Mouse (Mus musculus): ENCODE measurements around the gene Med13l.

GRCm38 (mm10) chr5:118756078-118756477 is 195.6 kb downstream of the Med13l start:
- TF ChIP-seq GATA1 (IDR thresholded peaks at IDR 0.05; ENCODE audit: low read length): no peak
- TF ChIP-seq TAL1 (IDR thresholded peaks at IDR 0.05; ENCODE audit: low read length): no peak

Data from erythroblast, embryonic 14.5 days (primary cell).